Mouse (Mus musculus) thymus, postnatal 4 days (tissue): ENCODE measurements at regions not wholly inside any gene's neighbourhood (a gene's known extent, or its start where the extent isn't known, plus 50 kb on each side); places are given as distances from the start of the nearest gene placed in this dataset.

ENCODE experiments used
- DNase-seq: peaks from one replicate; pipeline ENCODE4 v3.0.0; 2021

GRCm38 (mm10) chr17:48592457-48592856, 137.8 kb downstream of the Unc5cl start:
- DNase-seq = no peak

GRCm38 (mm10) chr17:48595418-48595963, 140.8 kb downstream of the Unc5cl start:
- no peak for DNase-seq

GRCm38 (mm10) chr17:48596406-48596805, 141.7 kb downstream of the Unc5cl start:
- peak; percentile 48 for DNase-seq

- no peak for DNase-seq
Observed at GRCm38 (mm10) chr17:48597301-48597700, 142.6 kb downstream of the Unc5cl start.

GRCm38 (mm10) chr17:48598471-48599141, 143.9 kb downstream of the Unc5cl start:
- no peak for DNase-seq

GRCm38 (mm10) chr17:48600176-48600575, 145.5 kb downstream of the Unc5cl start:
- DNase-seq = no peak

- DNase-seq = peak; percentile 75
Observed at GRCm38 (mm10) chr17:48602554-48602953, 147.9 kb downstream of the Unc5cl start.

- DNase-seq = no peak
Observed at GRCm38 (mm10) chr17:48606767-48607166, 152.1 kb downstream of the Unc5cl start.

- DNase-seq = no peak
Observed at GRCm38 (mm10) chr17:48608315-48608714, 153.6 kb downstream of the Unc5cl start.

- DNase-seq = no peak
Observed at GRCm38 (mm10) chr17:48610107-48610506, 155.4 kb downstream of the Unc5cl start.

GRCm38 (mm10) chr17:48610806-48611205, 156.1 kb downstream of the Unc5cl start:
- DNase-seq = no peak

- DNase-seq = no peak
Observed at GRCm38 (mm10) chr17:48613491-48613890, 158.8 kb downstream of the Unc5cl start.

GRCm38 (mm10) chr17:48615248-48615647, 160.5 kb downstream of the Unc5cl start:
- DNase-seq = no peak

- DNase-seq = no peak
Observed at GRCm38 (mm10) chr17:48616205-48616604, 161.5 kb downstream of the Unc5cl start.

GRCm38 (mm10) chr17:48620896-48621295, 166.2 kb downstream of the Unc5cl start:
- no peak for DNase-seq

- DNase-seq = no peak
Observed at GRCm38 (mm10) chr17:48621676-48622075, 167.0 kb downstream of the Unc5cl start.

GRCm38 (mm10) chr17:48624937-48625336, 170.2 kb downstream of the Unc5cl start:
- no peak for DNase-seq

GRCm38 (mm10) chr17:48625971-48626370, 171.3 kb downstream of the Unc5cl start:
- DNase-seq = no peak

- DNase-seq = no peak
Observed at GRCm38 (mm10) chr17:48639611-48640010, 184.9 kb downstream of the Unc5cl start.

- no peak for DNase-seq
Observed at GRCm38 (mm10) chr17:48643533-48644019, 188.9 kb downstream of the Unc5cl start.

- DNase-seq = no peak
Observed at GRCm38 (mm10) chr17:48645056-48645455, 190.4 kb downstream of the Unc5cl start.

- DNase-seq = peak; percentile 10
Observed at GRCm38 (mm10) chr17:48646626-48647195, 192.0 kb downstream of the Unc5cl start.

- peak; percentile 45 for DNase-seq
Observed at GRCm38 (mm10) chr17:48647431-48647830, 192.7 kb downstream of the Unc5cl start.

- DNase-seq = no peak
Observed at GRCm38 (mm10) chr17:48650556-48650955, 195.9 kb downstream of the Unc5cl start.
